Mouse (Mus musculus): Measurements from ENCODE around the gene Slc2a9. TPM values are rescaled to one million over a fixed set of nuclear protein-coding genes. Genes with fewer than 3 reads are reported as not detected.

Gene Slc2a9
- polyA plus RNA-seq, 1 experiment from 2014 or later, result 0.34 TPM

DNA sequence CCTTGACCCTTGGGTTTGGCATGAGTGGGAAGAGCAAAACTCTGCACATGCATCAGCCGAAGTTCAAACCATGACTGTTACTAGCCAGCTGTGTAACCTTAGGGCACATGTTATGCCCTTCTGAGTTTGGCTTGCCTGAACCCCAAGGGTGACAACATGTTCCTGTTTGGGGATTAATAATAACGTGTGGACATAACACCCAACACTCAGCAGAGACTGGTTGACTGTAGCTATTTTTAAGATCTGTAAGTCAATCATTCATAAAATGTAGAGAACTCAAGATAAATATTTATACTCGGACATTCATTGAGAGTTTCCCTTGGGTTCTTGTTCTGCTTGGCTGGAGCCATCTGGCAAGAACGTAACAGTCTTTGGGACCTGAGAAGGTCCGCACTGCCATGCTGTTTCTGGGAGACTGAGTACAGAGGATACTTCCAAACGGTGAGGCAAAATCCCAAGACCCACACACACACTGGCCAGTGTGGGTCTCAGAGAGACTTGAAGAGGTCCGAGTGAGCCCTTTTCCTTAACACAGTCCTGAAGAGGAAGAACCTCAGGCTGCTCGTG is 6.4 kb downstream of the Slc2a9 start:
- DNase-seq (ENCODE audit: low spot score), result no peak
- WGBS, result 87% methylated on average over 8 of the region's 8 CpGs
- Histone ChIP-seq H3K4me1 (no peaks in the 10 kb centered on the region), H3K27ac (replicated peaks) (no peak overlapping the region), H3K36me3 (replicated peaks) (no peaks in the 10 kb centered on the region), H3K27me3 (replicated peaks; ENCODE audit: low read depth, poor library complexity, severe bottlenecking) (no peaks in the 10 kb centered on the region), H3K4me3 (no peak overlapping the region), H3K9me3 (no peaks in the 10 kb centered on the region)

DNA sequence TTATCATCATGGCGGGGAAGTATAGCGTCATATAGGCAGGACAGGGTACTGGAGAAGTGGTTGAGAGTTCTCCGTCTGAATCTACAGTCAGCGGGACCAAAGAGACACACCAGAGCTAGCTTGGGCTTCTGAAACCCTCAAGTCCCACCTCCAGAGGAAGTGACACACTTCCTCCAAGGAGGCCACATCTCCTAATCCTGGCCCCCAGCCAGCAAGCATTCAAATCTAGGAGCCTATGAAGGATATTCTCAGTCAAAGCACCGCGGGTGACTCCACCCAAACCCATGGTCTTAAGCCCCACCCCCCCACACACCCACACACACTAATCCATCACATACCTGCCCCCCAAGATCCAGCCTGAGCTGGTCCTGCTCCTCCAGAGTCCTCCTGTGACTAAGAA is 9.1 kb downstream of the Slc2a9 start:
- no peak overlapping the region for H3K27ac ChIP-seq (replicated peaks)
- WGBS, result 93% methylated on average over 6 of the region's 6 CpGs
- peaks cover 4% of the 10 kb centered on the region for H3K4me1 ChIP-seq
- H3K4me3 ChIP-seq, result no peak overlapping the region
- H3K9me3 ChIP-seq, result no peaks in the 10 kb centered on the region
- no peaks in the 10 kb centered on the region for H3K36me3 ChIP-seq (replicated peaks)
- no peaks in the 10 kb centered on the region for H3K27me3 ChIP-seq (replicated peaks; ENCODE audit: low read depth, poor library complexity, severe bottlenecking)
- DNase-seq (ENCODE audit: low spot score), result no peak

DNA sequence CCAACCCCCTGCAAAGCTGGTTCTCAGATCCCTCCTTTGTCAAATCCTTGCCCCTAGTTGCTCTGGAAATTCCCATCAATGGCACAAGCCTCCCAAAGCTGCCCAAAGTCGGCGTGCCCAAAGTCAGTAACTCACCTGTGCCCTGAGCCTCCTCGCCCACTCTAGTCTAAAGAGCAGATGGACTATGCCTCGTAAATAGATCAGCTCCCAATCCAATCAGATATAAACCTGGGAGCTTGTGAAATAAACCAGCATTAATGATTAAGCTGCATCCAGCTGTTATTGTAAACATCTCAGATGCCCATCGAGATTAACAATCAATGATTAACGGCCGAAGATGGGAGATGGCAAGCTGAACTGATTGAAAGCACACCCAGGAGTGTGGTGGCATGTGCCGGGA is 11.2 kb downstream of the Slc2a9 start:
- H3K9me3 ChIP-seq, result no peaks in the 10 kb centered on the region
- 88% methylated on average over 8 of the region's 8 CpGs for WGBS
- no peak overlapping the region for H3K4me3 ChIP-seq
- no peaks in the 10 kb centered on the region; the same call in 1 of the 2 replicates for H3K27me3 ChIP-seq (replicated peaks; ENCODE audit: low read depth, poor library complexity, severe bottlenecking)
- H3K4me1 ChIP-seq, result peaks cover 16% of the 10 kb centered on the region
- no peak overlapping the region for H3K27ac ChIP-seq (replicated peaks)
- DNase-seq (ENCODE audit: low spot score), result no peak
- H3K36me3 ChIP-seq (replicated peaks), result no peaks in the 10 kb centered on the region

DNA sequence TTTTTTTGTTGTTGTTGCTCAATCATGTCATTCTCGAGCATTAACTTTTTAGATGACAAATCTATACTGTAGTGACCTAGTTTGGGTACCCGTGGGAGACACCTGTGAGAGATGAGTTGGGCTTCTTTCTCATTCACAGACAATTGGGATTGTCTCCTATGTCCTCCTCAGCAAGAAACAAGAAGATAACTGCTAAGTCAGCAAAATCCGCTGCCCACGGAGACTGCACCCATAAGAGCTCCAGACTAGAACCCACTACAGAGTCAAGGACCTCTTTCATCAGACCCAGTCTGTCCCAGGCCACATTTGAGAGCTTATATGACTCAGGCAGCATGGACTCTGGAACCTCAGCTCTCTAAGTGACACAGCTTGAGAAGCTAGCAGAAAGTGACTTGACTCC is 13.2 kb downstream of the Slc2a9 start:
- WGBS, result 86% methylated on average over 4 of the region's 4 CpGs
- Histone ChIP-seq H3K27ac (replicated peaks) (no peak overlapping the region), H3K9me3 (no peaks in the 10 kb centered on the region), H3K4me1 (peaks cover 20% of the 10 kb centered on the region), H3K36me3 (replicated peaks) (no peaks in the 10 kb centered on the region), H3K27me3 (replicated peaks; ENCODE audit: low read depth, poor library complexity, severe bottlenecking) (peaks cover 5% of the 10 kb centered on the region), H3K4me3 (no peak overlapping the region)
- no peak for DNase-seq (ENCODE audit: low spot score)

DNA sequence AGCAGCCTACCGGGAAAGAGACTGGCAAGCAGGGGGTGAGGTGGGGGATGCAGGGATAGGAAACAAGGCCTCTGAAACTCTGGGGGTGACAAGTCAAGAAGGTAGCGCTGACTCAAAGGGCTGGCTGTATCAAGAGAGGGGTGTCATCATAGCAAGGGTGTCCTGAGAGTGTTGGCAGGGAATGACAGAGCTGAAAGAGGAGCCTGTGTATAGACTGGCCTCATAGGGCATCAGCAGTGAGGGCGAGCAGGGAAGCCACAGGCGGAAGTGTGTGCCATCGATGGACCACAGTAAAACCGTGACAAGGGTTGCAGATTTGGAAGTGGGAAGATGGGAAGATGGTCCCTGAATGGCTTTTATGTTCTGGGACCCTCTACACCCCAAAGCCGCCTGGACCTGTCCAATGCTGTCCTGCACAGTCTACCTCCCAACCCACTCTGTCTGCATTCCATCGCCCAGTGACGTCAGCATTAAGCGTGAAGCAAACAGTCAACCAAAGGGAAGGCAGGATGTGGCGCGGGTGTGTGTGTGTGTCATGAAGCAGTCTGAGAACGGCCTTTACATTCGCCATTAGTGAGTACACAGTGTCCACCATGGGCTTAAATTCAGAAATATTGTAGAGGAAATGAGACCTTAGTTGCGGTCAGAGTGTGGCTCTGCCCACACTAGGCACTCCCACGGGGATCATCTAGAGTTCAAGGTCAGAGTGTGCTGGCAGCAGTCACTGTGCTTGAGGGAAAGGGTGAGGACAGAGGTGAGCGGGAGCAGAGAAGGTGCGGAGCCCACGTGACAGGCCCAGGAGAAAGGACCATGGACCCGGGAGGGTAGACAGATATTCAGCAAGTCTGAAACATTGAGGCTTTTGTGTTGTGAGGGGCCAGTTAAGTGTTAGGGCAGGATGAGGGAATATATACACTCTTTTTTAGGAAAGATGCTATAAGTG is 14.0 kb downstream of the Slc2a9 start:
- H3K4me1 ChIP-seq, result peaks cover 28% of the 10 kb centered on the region
- H3K27ac ChIP-seq (replicated peaks), result no peak overlapping the region
- 81% methylated on average over 20 of the region's 20 CpGs for WGBS
- no peaks in the 10 kb centered on the region for H3K9me3 ChIP-seq
- no peak overlapping the region for H3K4me3 ChIP-seq
- H3K27me3 ChIP-seq (replicated peaks; ENCODE audit: low read depth, poor library complexity, severe bottlenecking), result peaks cover 5% of the 10 kb centered on the region
- H3K36me3 ChIP-seq (replicated peaks), result no peaks in the 10 kb centered on the region
- no peak for DNase-seq (ENCODE audit: low spot score)

DNA sequence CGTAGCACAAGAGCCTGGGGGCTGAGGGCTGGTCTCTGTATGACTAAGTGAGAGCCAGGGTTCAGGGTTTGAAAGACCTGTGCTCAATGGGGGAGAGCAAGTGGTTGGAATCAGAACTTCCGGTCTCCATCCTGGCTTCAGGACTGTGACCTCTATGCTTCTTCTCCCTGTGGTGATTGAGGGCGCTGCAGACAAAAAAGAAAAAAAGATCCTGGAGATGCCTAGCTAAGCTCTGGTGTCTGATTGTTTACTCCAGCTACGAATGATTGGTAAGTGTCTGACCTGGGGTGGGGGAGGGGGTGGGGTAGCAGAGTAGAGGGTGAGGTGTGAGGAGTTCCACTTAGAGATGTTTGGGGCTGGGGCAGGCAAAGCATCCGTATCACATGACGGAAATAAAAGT is 14.9 kb downstream of the Slc2a9 start:
- H3K27me3 ChIP-seq (replicated peaks; ENCODE audit: low read depth, poor library complexity, severe bottlenecking), result peaks cover 5% of the 10 kb centered on the region
- no peak for DNase-seq (ENCODE audit: low spot score)
- H3K4me3 ChIP-seq, result no peak overlapping the region
- WGBS, result 59% methylated on average over 6 of the region's 6 CpGs
- H3K36me3 ChIP-seq (replicated peaks), result no peaks in the 10 kb centered on the region
- peaks cover 35% of the 10 kb centered on the region for H3K4me1 ChIP-seq
- H3K27ac ChIP-seq (replicated peaks), result no peak overlapping the region
- no peaks in the 10 kb centered on the region for H3K9me3 ChIP-seq

DNA sequence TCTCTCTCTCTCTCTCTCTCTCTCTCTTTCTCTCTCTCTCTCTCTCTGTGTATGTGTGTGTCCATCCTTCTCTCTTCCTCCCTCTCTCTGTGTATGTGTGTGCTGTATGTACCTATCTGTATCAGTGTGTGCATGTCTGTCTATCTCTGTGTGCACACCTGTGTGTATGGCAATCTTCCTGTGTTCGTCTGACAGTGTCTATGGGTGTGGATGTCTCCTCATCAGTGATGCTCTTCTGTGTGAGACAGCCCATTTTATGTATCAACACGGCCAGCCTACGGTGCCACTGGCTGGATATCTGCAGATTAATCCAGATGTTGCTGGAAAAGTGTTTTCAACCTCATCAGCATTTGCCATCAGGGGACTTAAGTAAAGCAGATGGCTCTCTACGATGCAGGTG is 15.7 kb downstream of the Slc2a9 start:
- Histone ChIP-seq H3K9me3 (no peaks in the 10 kb centered on the region), H3K27ac (replicated peaks) (no peak overlapping the region), H3K4me3 (no peak overlapping the region), H3K36me3 (replicated peaks) (no peaks in the 10 kb centered on the region), H3K4me1 (peaks cover 40% of the 10 kb centered on the region), H3K27me3 (replicated peaks; ENCODE audit: low read depth, poor library complexity, severe bottlenecking) (peaks cover 5% of the 10 kb centered on the region)
- WGBS, result 87% methylated on average over 4 of the region's 4 CpGs
- DNase-seq (ENCODE audit: low spot score), result no peak

DNA sequence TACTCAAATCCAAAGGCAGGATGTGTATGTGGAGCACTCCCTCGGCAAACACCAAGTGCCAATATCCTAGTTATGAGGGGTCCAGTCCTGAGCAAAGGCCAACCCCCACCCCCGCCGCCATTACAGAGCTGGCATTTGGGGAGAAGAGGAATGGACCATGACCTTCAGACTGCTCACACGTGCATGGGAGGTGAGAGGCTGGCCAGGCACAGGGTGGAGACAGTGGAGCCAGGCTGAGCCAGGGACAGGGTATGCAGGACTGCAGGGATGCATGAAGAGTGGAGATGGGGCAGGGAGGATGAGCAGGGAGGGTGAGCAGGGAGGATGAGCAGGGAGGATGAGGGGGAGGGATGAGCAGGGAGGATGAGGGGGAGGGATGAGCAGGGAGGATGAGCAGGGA is 17.0 kb downstream of the Slc2a9 start:
- Histone ChIP-seq H3K27ac (replicated peaks) (no peak overlapping the region; the same call in 1 of the 2 replicates), H3K36me3 (replicated peaks) (no peaks in the 10 kb centered on the region)
- WGBS, result 80% methylated on average over 4 of the region's 4 CpGs

DNA sequence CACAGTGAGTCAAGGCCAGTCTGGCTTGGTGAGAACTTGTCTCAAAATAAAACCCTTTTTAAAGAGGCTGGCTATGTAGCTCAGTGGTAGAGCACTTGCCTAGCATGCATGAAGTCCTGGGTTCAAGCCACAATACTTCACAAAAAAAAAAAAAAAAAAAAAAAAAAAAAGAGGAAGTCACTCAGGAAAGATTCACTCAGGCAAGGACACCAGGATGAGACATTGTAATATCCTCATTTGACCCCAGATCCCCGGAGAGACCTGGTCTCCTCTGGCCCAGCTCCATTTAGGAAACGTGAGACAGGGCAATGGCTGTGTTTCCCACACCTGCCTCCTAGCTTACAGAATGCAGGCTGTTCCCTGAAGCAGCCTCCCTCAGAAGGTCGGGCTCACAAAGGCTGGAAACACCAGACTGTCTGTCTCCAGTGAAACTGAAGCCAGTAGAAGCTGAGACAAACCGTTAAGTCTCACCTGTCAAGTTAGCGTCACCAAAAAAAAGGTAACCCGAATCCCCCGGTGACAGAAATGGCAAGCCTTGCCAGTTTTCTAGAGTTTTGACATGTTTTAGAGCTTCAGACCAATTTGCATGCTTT is 19.3 kb downstream of the Slc2a9 start:
- no peaks in the 10 kb centered on the region for H3K36me3 ChIP-seq (replicated peaks)
- H3K9me3 ChIP-seq, result no peaks in the 10 kb centered on the region
- DNase-seq (ENCODE audit: low spot score), result no peak
- H3K4me1 ChIP-seq, result peaks cover 66% of the 10 kb centered on the region
- H3K27me3 ChIP-seq (replicated peaks; ENCODE audit: low read depth, poor library complexity, severe bottlenecking), result peaks cover 5% of the 10 kb centered on the region
- no peak overlapping the region for H3K27ac ChIP-seq (replicated peaks)
- H3K4me3 ChIP-seq, result no peak overlapping the region
- 65% methylated on average over 7 of the region's 7 CpGs for WGBS

More for the DNA sequence above, 17.0 kb downstream of the Slc2a9 start:
- DNase-seq (ENCODE audit: low spot score), result no peak
- H3K27me3 ChIP-seq (replicated peaks; ENCODE audit: low read depth, poor library complexity, severe bottlenecking), result peaks cover 5% of the 10 kb centered on the region
- H3K4me3 ChIP-seq, result no peak overlapping the region
- H3K9me3 ChIP-seq, result no peaks in the 10 kb centered on the region
- H3K4me1 ChIP-seq, result peaks cover 51% of the 10 kb centered on the region

DNA sequence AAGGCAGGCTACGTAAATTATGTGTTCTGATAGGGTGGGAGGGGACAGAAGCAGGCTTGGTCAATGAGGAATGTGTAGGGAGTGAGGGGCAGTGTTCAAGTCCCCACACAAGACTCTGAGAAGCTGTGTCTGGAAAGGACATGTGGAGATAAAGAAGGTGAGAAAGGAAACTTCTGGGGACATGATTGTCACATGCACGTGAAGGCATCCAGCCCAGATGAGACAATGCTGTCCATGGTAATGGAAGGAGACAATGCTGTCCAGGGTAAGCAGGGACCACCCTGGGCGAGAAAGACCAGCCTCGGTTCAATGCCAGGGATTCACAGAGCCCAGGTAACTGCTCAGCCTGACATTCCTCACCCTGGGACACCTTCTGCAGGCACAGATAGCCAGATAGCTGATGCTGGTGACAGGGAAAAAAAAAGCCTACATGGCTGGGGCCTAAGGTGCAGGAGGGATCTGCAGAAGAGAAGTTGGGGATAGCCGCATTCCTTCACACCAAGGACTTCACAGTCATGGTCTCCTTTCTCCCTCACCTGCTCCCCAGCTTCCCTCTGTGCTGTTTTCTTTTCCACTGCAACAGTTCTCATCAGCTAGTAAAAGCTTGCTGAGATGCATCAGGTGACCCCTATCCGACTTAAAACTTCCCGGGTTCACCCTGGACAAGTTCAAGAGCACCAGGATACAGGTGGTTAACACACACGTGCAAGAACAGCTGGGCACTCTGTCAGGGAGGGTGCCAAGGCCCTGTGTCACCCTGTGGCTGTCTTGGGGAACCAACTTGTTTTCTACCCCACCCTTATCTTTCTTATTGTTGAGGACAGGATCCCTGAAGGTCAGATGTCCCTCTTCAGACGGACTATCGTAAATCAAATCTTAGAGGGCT is 21.9 kb downstream of the Slc2a9 start:
- 0 out of 2 replicates have a peak overlapping the region, but pooled peaks have one; percentile 78 for H3K27ac ChIP-seq (replicated peaks)
- peaks cover 58% of the 10 kb centered on the region for H3K4me1 ChIP-seq
- WGBS, result 79% methylated on average over 10 of the region's 10 CpGs
- no peaks in the 10 kb centered on the region for H3K9me3 ChIP-seq
- H3K4me3 ChIP-seq, result no peak overlapping the region
- H3K27me3 ChIP-seq (replicated peaks; ENCODE audit: low read depth, poor library complexity, severe bottlenecking), result peaks cover 3% of the 10 kb centered on the region; the same call in 1 of the 2 replicates
- no peaks in the 10 kb centered on the region for H3K36me3 ChIP-seq (replicated peaks)
- no peak for DNase-seq (ENCODE audit: low spot score)

DNA sequence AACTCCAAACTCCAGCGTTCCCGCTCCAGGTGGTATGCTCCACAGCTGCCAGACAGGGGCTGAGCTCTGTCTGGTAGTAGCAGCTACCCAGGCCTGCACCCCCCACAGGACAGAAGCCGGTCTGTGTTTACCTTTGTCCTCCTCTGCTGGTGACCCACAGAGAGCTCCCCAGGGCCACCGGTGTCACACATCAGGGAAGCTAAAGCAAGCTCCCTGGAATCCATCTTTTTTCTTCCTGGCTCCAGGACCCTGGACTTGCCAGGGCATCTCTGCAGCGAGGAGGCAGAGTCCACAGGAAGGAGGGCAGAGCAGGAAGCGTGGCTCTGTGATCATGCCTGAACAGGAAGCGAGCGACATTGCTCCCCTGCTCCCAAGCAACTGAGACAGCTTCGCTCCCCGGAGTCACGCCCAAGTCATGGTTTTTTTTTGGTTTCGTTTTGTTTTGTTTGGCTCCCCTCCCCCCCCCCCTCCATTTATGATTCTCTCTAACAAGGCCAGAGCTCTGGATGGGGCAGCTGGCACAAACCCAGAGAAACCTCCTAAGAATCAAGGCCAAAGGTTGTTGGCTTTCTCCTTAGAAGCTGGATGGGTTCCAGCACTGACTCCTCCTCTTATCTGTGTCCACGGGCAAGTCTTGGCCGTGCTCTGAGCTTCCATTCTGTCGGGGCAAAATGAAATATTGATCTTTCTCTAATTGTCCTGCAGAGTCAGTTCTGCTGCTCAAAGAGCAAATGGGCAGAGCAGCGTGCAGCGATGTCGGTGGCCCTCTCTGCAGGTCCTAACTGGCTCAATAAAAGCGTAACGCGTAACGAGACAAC is 22.8 kb downstream of the Slc2a9 start:
- peak overlapping the region; percentile 45 for H3K4me3 ChIP-seq
- peaks cover 57% of the 10 kb centered on the region for H3K4me1 ChIP-seq
- DNase-seq (ENCODE audit: low spot score), result peak; percentile 48

More for the DNA sequence above, 22.8 kb downstream of the Slc2a9 start:
- Histone ChIP-seq H3K9me3 (no peaks in the 10 kb centered on the region), H3K27me3 (replicated peaks; ENCODE audit: low read depth, poor library complexity, severe bottlenecking) (no peaks in the 10 kb centered on the region), H3K27ac (replicated peaks) (peak overlapping the region; percentile 78), H3K36me3 (replicated peaks) (no peaks in the 10 kb centered on the region)
- 32% methylated on average over 22 of the region's 22 CpGs for WGBS

All from embryonic facial prominence, embryonic 10.5 days (tissue).